8 mouse cellular contexts compared by ENCODE assay signal in the genomic region with DNA sequence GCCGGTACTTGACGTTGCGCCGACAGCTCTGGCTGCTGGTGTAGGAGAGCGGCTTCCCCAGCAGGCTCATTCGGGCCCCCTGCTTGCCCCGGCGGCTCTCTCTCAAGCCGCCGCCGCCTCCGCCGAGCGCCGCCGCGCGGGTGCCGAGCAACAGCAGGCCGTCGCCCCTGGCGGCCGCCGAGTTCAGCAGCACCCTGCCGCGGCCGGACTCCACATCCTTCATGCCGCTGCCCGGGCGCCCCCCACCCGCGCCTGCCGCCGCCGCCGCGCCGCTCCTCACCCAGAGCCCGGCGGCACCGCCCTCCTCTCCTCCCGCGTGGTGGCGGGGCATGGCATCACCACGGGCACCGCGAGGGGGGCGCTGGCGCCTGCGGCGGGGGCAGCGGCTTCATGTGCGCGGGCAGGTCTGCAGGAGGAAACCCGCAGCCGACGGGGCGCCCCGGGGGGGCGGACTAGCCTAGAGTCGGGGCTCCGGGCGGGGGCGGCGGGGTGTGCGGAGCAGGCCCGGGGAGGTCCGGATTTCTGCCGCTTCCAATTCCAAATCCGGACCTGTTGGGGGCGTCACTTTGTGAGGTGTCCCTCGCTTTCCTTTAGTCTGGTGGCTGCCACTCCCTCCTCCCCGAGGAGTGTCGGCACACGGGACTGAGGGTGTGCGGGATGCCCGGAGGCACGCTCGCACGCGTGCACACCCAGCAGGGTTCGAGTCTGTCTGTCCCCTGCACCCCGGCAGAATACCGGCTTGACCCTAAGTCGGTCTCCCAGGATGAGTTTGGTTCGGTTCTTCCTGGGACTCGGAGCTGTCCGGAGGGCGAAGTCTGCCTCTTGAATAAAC. TPM values are rescaled to one million over a fixed set of nuclear protein-coding genes. Genes with fewer than 3 reads are reported as not detected.
DNase-seq lines count a peak whose midpoint lies in the region; ATAC-seq and TF ChIP-seq lines count a peak whose summit lies in the region.

Kcnq5 (minus strand) TSS at position 692 of the 832 bp plus-strand sequence.

- no peaks in the 10 kb centered on the region for H3K9me3 ChIP-seq in embryonic facial prominence, embryonic 11.5 days (replicated peaks; ENCODE audit: control insufficient read depth, low read length)
- H3K9me3 ChIP-seq in kidney, postnatal 0 days (replicated peaks; ENCODE audit: low read length): no peaks in the 10 kb centered on the region
- no peaks in the 10 kb centered on the region for H3K9me3 ChIP-seq in liver, embryonic 12.5 days (replicated peaks)
- no peaks in the 10 kb centered on the region for H3K9me3 ChIP-seq in neural tube, embryonic 12.5 days
- H3K9me3 ChIP-seq in stomach, postnatal 0 days (ENCODE audit: control insufficient read depth, low read length): no peaks in the 10 kb centered on the region

- peak within 1 kb of the TSS; percentile 57 for H3K4me3 ChIP-seq in embryonic facial prominence, embryonic 11.5 days (ENCODE audit: low read depth, low read length)
- peak within 1 kb of the TSS; percentile 55 for H3K4me3 ChIP-seq in heart, adult 2 months
- peak within 1 kb of the TSS; percentile 68 for H3K4me3 ChIP-seq in kidney, postnatal 0 days (replicated peaks; ENCODE audit: low read depth, low read length)
- H3K4me3 ChIP-seq in liver, embryonic 12.5 days: peak within 1 kb of the TSS; percentile 64
- H3K4me3 ChIP-seq in neural tube, embryonic 12.5 days: peak within 1 kb of the TSS; percentile 77
- peak within 1 kb of the TSS; percentile 63 for H3K4me3 ChIP-seq in stomach, postnatal 0 days (ENCODE audit: low read depth, low read length)

- peak; percentile 6 for DNase-seq in cerebellum, adult 11 months
- DNase-seq in cerebellum, adult 9-10 months: no peak
- peak; percentile 78 for DNase-seq in embryonic facial prominence, embryonic 11.5 days (ENCODE audit: low spot score)
- DNase-seq in heart, adult 2 months: peak; percentile 59 to 68
- peak; percentile 84 for DNase-seq in kidney, postnatal 0 days (ENCODE audit: low spot score)
- DNase-seq in stomach, postnatal 0 days (ENCODE audit: low spot score): peak; percentile 78

- TF ChIP-seq POLR2A in heart, adult 2 months (IDR thresholded peaks at IDR 0.05; ENCODE audit: insufficient read depth, low read depth, low read length): no peak

- peak; percentile 79 for ATAC-seq in embryonic facial prominence, embryonic 11.5 days (replicated peaks; ENCODE audit: insufficient number of reproducible peaks, low FRiP score, low TSS enrichment, low read depth)
- peak; percentile 82 for ATAC-seq in kidney, postnatal 0 days (replicated peaks; ENCODE audit: low FRiP score, low read depth)
- ATAC-seq in liver, embryonic 12.5 days: peak; percentile 53
- ATAC-seq in neural tube, embryonic 12.5 days (ENCODE audit: low FRiP score, low read depth): peak; percentile 87
- ATAC-seq in stomach, postnatal 0 days (ENCODE audit: low FRiP score, low TSS enrichment): peak; percentile 79

- no peaks in the 10 kb centered on the region for H3K36me3 ChIP-seq in embryonic facial prominence, embryonic 11.5 days (replicated peaks; ENCODE audit: control insufficient read depth, insufficient read depth, low read depth, low read length)
- H3K36me3 ChIP-seq in heart, adult 2 months (ENCODE audit: control insufficient read depth, insufficient read depth, low read length): no peaks in the 10 kb centered on the region
- no peaks in the 10 kb centered on the region for H3K36me3 ChIP-seq in kidney, postnatal 0 days (ENCODE audit: insufficient read depth, low read length)
- no peaks in the 10 kb centered on the region for H3K36me3 ChIP-seq in liver, embryonic 12.5 days
- no peaks in the 10 kb centered on the region for H3K36me3 ChIP-seq in neural tube, embryonic 12.5 days
- H3K36me3 ChIP-seq in stomach, postnatal 0 days (ENCODE audit: control insufficient read depth, insufficient read depth, low read length): no peaks in the 10 kb centered on the region

- H3K4me2 ChIP-seq in embryonic facial prominence, embryonic 11.5 days (ENCODE audit: low read depth, low read length): peak within 1 kb of the TSS; percentile 89
- H3K4me2 ChIP-seq in kidney, postnatal 0 days (ENCODE audit: low read length): peak within 1 kb of the TSS; percentile 99
- H3K4me2 ChIP-seq in liver, embryonic 12.5 days: peak within 1 kb of the TSS; percentile 96
- peak within 1 kb of the TSS; percentile 99 for H3K4me2 ChIP-seq in neural tube, embryonic 12.5 days (replicated peaks)
- H3K4me2 ChIP-seq in stomach, postnatal 0 days (replicated peaks; ENCODE audit: low read depth): peak within 1 kb of the TSS; percentile 94

- 0% methylated on average over 60 of the region's 89 CpGs for WGBS in embryonic facial prominence, embryonic 11.5 days
- WGBS in heart, adult 2 months: under 1% methylated on average over 87 of the region's 89 CpGs
- under 1% methylated on average over 85 of the region's 89 CpGs for WGBS in kidney, postnatal 0 days
- 1% methylated on average over 72 of the region's 89 CpGs for WGBS in liver, embryonic 12.5 days (ENCODE audit: insufficient replicate concordance)
- WGBS in neural tube, embryonic 12.5 days: under 1% methylated on average over 89 of the region's 89 CpGs
- WGBS in stomach, postnatal 0 days: under 1% methylated on average over 61 of the region's 89 CpGs

- no peaks in the 10 kb centered on the region for H3K27me3 ChIP-seq in embryonic facial prominence, embryonic 11.5 days (ENCODE audit: control insufficient read depth, insufficient read depth, low read length)
- peaks cover 2% of the 10 kb centered on the region; the same call in 1 of the 2 replicates for H3K27me3 ChIP-seq in heart, adult 2 months (ENCODE audit: control insufficient read depth, insufficient read depth, low read length)
- H3K27me3 ChIP-seq in kidney, postnatal 0 days (ENCODE audit: insufficient read depth, low read length): peaks cover 6% of the 10 kb centered on the region; the same call in 1 of the 2 replicates
- peaks cover 32% of the 10 kb centered on the region for H3K27me3 ChIP-seq in liver, embryonic 12.5 days (replicated peaks)
- peaks cover 13% of the 10 kb centered on the region for H3K27me3 ChIP-seq in neural tube, embryonic 12.5 days (replicated peaks)
- H3K27me3 ChIP-seq in stomach, postnatal 0 days (ENCODE audit: control insufficient read depth, insufficient read depth, low read length): no peaks in the 10 kb centered on the region

- intact Hi-C loops in heart, adult 2 months (cut with DNase I): loop anchor here (5.0 to 10.0 kb wide), 2 partner anchors 153 to 306 kb away; no protein-coding TSS in a partner anchor

- peak; percentile 66 for TF ChIP-seq CTCF in heart, adult 2 months (IDR thresholded peaks at IDR 0.05)
- peak; percentile 42 for TF ChIP-seq CTCF in kidney, postnatal 0 days (IDR thresholded peaks at IDR 0.05; ENCODE audit: low read depth)
- peak; percentile 59 for TF ChIP-seq CTCF in stomach, postnatal 0 days (IDR thresholded peaks at IDR 0.05; ENCODE audit: low read depth)

- peak within 1 kb of the TSS; percentile 62 for H3K9ac ChIP-seq in embryonic facial prominence, embryonic 11.5 days (replicated peaks; ENCODE audit: low read length)
- H3K9ac ChIP-seq in heart, adult 2 months (ENCODE audit: low read depth, low read length): peak within 1 kb of the TSS; percentile 45
- peak within 1 kb of the TSS; percentile 50 for H3K9ac ChIP-seq in kidney, postnatal 0 days (ENCODE audit: low read depth, low read length)
- peak within 1 kb of the TSS; percentile 58 for H3K9ac ChIP-seq in liver, embryonic 12.5 days
- peak within 1 kb of the TSS; percentile 67 for H3K9ac ChIP-seq in neural tube, embryonic 12.5 days
- H3K9ac ChIP-seq in stomach, postnatal 0 days (ENCODE audit: low read length): peak within 1 kb of the TSS; percentile 64

- H3K4me1 ChIP-seq in embryonic facial prominence, embryonic 11.5 days (ENCODE audit: control insufficient read depth, insufficient read depth, low read length): no peaks in the 10 kb centered on the region; the same call in 1 of the 2 replicates
- H3K4me1 ChIP-seq in heart, adult 2 months (ENCODE audit: control insufficient read depth, insufficient read depth, low read length): no peaks in the 10 kb centered on the region
- no peaks in the 10 kb centered on the region; the same call in 1 of the 2 replicates for H3K4me1 ChIP-seq in kidney, postnatal 0 days (replicated peaks; ENCODE audit: insufficient read depth, low read length)
- H3K4me1 ChIP-seq in liver, embryonic 12.5 days: peaks cover 32% of the 10 kb centered on the region
- H3K4me1 ChIP-seq in neural tube, embryonic 12.5 days: peaks cover 20% of the 10 kb centered on the region; the same call in 1 of the 2 replicates
- H3K4me1 ChIP-seq in stomach, postnatal 0 days (replicated peaks; ENCODE audit: control insufficient read depth, insufficient read depth): no peaks in the 10 kb centered on the region; the same call in 1 of the 2 replicates

- no peak within 1 kb of the TSS for H3K27ac ChIP-seq in embryonic facial prominence, embryonic 11.5 days (replicated peaks; ENCODE audit: low read depth, low read length)
- peak within 1 kb of the TSS; percentile 15; the same call in 1 of the 2 replicates for H3K27ac ChIP-seq in heart, adult 2 months
- H3K27ac ChIP-seq in kidney, postnatal 0 days: no peak within 1 kb of the TSS
- H3K27ac ChIP-seq in liver, embryonic 12.5 days: no peak within 1 kb of the TSS
- no peak within 1 kb of the TSS for H3K27ac ChIP-seq in neural tube, embryonic 12.5 days
- H3K27ac ChIP-seq in stomach, postnatal 0 days (replicated peaks): 0 out of 2 replicates have a peak within 1 kb of the TSS, but pooled peaks have one; percentile 18

- TF ChIP-seq EP300 in heart, adult 2 months (IDR thresholded peaks at IDR 0.05; ENCODE audit: insufficient read depth, low read depth, low read length): no peak
- TF ChIP-seq EP300 in stomach, postnatal 0 days (optimal IDR thresholded peaks at IDR 0.05): no peak

- no peaks in the 10 kb centered on the region for H3K79me2 ChIP-seq in heart, adult 2 months (replicated peaks; ENCODE audit: control insufficient read depth, insufficient read depth, low read length)

RNA-seq across cellular contexts. Expression of gene Kcnq5, which starts in this region (rescaled TPM):
- 1.1 and 1.8 TPM in 2 replicates for polyA plus RNA-seq in embryonic facial prominence, embryonic 11.5 days (2014; fragmentation: Nextera tagmentation; extraction: Ambion mirVana)
- 1 to 10 TPM; 2.5 to 2.6 TPM for total RNA-seq in heart, adult 2 months (2021)
- 0.15 and 0.20 TPM in 2 replicates for polyA plus RNA-seq in heart, adult 2 months (2012; rRNA removed)
- polyA plus RNA-seq in kidney, postnatal 0 days (2015; fragmentation: Nextera tagmentation; extraction: Ambion mirVana): 0.57 and 0.71 TPM in 2 replicates
- 0.97 and 1.0 TPM in 2 replicates for polyA plus RNA-seq in liver, embryonic 12.5 days (2016; fragmentation: Nextera tagmentation; extraction: Ambion mirVana)
- polyA plus RNA-seq in neural tube, embryonic 12.5 days (2016; fragmentation: Nextera tagmentation; extraction: Ambion mirVana): 1.3 and 1.7 TPM in 2 replicates
- 0.62 and 0.73 TPM in 2 replicates for polyA plus RNA-seq in stomach, postnatal 0 days (2015; fragmentation: Nextera tagmentation; extraction: Ambion mirVana)

Comparison
In these comparisons a context has a peak if more than half of its experiments do, and no peak if none do; other contexts are left out.
1. Peak in DNase-seq, ATAC-seq, H3K4me3 ChIP-seq, H3K9ac ChIP-seq and H3K4me2 ChIP-seq in kidney, postnatal 0 days; RNA of the gene not detected or under 1 TPM.
2. Peak in DNase-seq, ATAC-seq, H3K4me3 ChIP-seq, H3K27ac ChIP-seq, H3K9ac ChIP-seq and H3K4me2 ChIP-seq in stomach, postnatal 0 days; RNA of the gene not detected or under 1 TPM.